Mouse (Mus musculus): ENCODE data around the gene Gm21708. TPM values are rescaled to one million over a fixed set of nuclear protein-coding genes. Genes with fewer than 3 reads are reported as not detected.
"Not testable (repeated sequence)": the region's sequence is repeated elsewhere in the genome, so short reads cannot be mapped to it uniquely, and the experiment has no call there.

Gm21708 gene
- not detected in 2 replicates for polyA plus RNA-seq (2015; fragmentation: Nextera tagmentation; extraction: Ambion mirVana)

DNA sequence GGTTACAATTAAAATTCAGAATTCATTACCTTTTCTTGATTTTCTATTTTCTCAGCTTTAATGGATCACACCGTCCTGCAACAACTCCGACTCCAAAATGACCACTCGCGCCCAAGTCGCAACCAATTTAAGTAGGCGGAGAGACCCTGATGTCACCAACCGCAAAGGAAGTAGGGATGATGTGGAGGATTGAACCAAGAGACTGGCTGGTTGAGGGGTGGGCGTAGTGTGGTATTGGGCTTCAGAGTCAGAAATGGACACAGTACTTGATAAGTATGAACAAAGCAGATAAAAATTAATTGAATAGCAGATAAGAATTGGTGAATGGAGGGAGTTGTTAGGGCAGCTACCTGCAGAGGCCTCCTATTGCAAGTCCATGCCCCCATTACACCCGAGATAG is at the start of gene Gm21708, which contains the start of gene Gm21704:
TSS of gene Gm21708 (minus strand) at position 101 of the 400 bp plus-strand sequence.
TSS of gene Gm21704 (minus strand) at position 101 of the 400 bp plus-strand sequence.
- not testable (repeated sequence) for H3K27me3 ChIP-seq (replicated peaks); H3K4me3 ChIP-seq; H3K36me3 ChIP-seq (replicated peaks); H3K9me3 ChIP-seq; H3K9ac ChIP-seq; H3K27ac ChIP-seq; H3K4me2 ChIP-seq; ATAC-seq (replicated peaks); H3K4me1 ChIP-seq
- WGBS: no CpG with 5 or more reads among the region's 9 CpGs

Other genes starting within 250 kb of the Gm21708 start
- not detected in 2 replicates for gene Gm21677, start 103.7 kb downstream of the Gm21708 start, polyA plus RNA-seq (2015; fragmentation: Nextera tagmentation; extraction: Ambion mirVana)
- gene Gm21693, start 64.8 kb downstream of the Gm21708 start, polyA plus RNA-seq (2015; fragmentation: Nextera tagmentation; extraction: Ambion mirVana): not detected in 2 replicates
- gene Gm21704, start within 50 bp of the Gm21708 start, polyA plus RNA-seq (2015; fragmentation: Nextera tagmentation; extraction: Ambion mirVana): not detected in 2 replicates